Mouse (Mus musculus): ENCODE results near the gene Rpa2. TPM values are rescaled to one million over a fixed set of nuclear protein-coding genes. Genes with fewer than 3 reads are reported as not detected.

Rpa2 gene
- polyA plus RNA-seq, 1 experiment = 18.0 TPM

DNA sequence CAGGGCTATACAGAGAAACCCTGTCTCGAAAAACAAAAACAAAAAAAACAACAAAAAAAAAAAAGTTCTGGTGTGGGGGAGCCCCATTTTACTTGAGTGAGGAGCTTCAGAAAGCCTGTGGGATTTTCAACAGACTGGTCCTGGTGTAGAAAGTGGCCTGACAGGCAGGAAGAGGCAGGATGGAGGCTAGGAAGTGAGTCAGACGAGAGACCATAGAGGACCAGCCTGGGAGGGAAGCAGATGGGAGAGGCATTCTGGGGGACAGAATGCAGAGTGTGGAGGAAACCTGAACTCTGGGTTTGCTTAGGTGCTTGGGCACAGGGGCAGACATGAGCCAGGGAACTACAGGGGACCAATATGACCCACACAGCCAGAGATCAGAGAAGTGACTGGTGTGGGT lies 48.7 kb downstream of the Rpa2 start:
- no peaks in the 10 kb centered on the region for H3K36me3 ChIP-seq (ENCODE audit: control insufficient read depth, insufficient read depth, low read length)
- no peak overlapping the region for H3K4me3 ChIP-seq (ENCODE audit: control insufficient read depth, low read depth, low read length)
- no peak for TF ChIP-seq CTCF (IDR thresholded peaks at IDR 0.05; ENCODE audit: control insufficient read depth, insufficient read depth, insufficient replicate concordance, low read depth, low read length)
- TF ChIP-seq POLR2A (IDR thresholded peaks at IDR 0.05; ENCODE audit: control insufficient read depth, low read depth, low read length) = no peak
- H3K4me1 ChIP-seq (ENCODE audit: control insufficient read depth, insufficient read depth, low read length) = no peaks in the 10 kb centered on the region
- H3K27me3 ChIP-seq (ENCODE audit: control insufficient read depth, insufficient read depth, low read length) = no peaks in the 10 kb centered on the region
- H3K27ac ChIP-seq (ENCODE audit: control insufficient read depth, insufficient read depth, low read depth, low read length) = no peak overlapping the region

- Histone ChIP-seq H3K27me3 (ENCODE audit: control insufficient read depth, insufficient read depth, low read length) (no peaks in the 10 kb centered on the region), H3K4me1 (ENCODE audit: control insufficient read depth, insufficient read depth, low read length) (peaks cover 2% of the 10 kb centered on the region; the same call in 1 of the 2 replicates), H3K27ac (ENCODE audit: control insufficient read depth, insufficient read depth, low read depth, low read length) (no peak overlapping the region), H3K36me3 (ENCODE audit: control insufficient read depth, insufficient read depth, low read length) (no peaks in the 10 kb centered on the region), H3K4me3 (ENCODE audit: control insufficient read depth, low read depth, low read length) (no peak overlapping the region)
- TF ChIP-seq POLR2A (IDR thresholded peaks at IDR 0.05; ENCODE audit: control insufficient read depth, low read depth, low read length) = no peak
- TF ChIP-seq CTCF (IDR thresholded peaks at IDR 0.05; ENCODE audit: control insufficient read depth, insufficient read depth, insufficient replicate concordance, low read depth, low read length) = no peak
These were observed 50.3 kb downstream of the Rpa2 start for GRCm38 (mm10) chr4:132818442-132818841.

DNA sequence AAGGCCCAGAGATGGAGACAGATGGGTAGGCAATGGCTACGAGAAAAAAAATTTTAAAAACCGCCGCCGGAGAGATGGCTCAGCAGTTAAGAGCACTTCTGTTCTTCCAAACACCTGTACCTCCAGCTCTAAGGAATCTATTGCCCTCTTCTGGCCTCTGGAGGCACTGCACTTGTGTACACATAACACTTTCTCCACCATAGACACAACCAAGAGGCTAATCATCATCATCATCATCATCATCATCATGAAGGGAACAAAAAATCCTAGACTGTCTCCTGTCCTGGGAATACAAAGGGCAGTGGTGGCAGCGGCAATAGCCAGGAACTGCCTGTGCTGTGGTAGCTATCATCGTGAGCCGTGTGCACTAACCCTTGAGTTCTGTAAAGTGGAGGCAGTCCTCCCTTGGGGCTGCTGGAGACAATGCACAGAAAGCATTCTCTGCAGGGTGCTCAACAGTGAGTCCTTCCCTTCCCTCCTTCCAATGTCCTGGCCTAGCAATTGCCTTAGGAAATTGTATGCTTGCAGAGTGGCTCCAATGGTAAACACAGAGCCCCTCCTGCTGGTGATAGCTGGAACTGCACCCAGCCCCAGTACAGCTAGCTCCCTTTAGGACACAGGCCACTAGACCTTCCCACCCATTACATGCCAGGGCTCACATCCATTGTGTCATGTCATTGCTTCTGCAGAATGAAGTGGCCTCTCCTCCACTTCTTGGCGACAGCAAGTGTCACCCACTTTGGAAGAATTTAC lies 55.7 kb downstream of the Rpa2 start:
- Histone ChIP-seq H3K27me3 (ENCODE audit: control insufficient read depth, insufficient read depth, low read length) (no peaks in the 10 kb centered on the region), H3K4me3 (ENCODE audit: control insufficient read depth, low read depth, low read length) (no peak overlapping the region), H3K27ac (ENCODE audit: control insufficient read depth, insufficient read depth, low read depth, low read length) (no peak overlapping the region), H3K36me3 (ENCODE audit: control insufficient read depth, insufficient read depth, low read length) (peaks cover 2% of the 10 kb centered on the region; the same call in 1 of the 2 replicates), H3K4me1 (ENCODE audit: control insufficient read depth, insufficient read depth, low read length) (peaks cover 2% of the 10 kb centered on the region; the same call in 1 of the 2 replicates)
- no peak for TF ChIP-seq POLR2A (IDR thresholded peaks at IDR 0.05; ENCODE audit: control insufficient read depth, low read depth, low read length)
- peak; percentile 95; the same call in 1 of the 2 replicates for TF ChIP-seq CTCF (IDR thresholded peaks at IDR 0.05; ENCODE audit: control insufficient read depth, insufficient read depth, insufficient replicate concordance, low read depth, low read length)

Other genes starting within 250 kb of the Rpa2 start
- gene Atpif1, start 234.7 kb upstream of the Rpa2 start, polyA plus RNA-seq (2012; rRNA removed) = 328 TPM in 2 replicates
- gene Dnajc8, start 232.8 kb upstream of the Rpa2 start, polyA plus RNA-seq (2012; rRNA removed) = 22.8 and 24.8 TPM in 2 replicates
- 0.28 and 0.46 TPM in 2 replicates for gene Ptafr, start 204.3 kb upstream of the Rpa2 start, polyA plus RNA-seq (2012; rRNA removed)
- 56.3 and 65.2 TPM in 2 replicates for gene Eya3, start 129.3 kb upstream of the Rpa2 start, polyA plus RNA-seq (2012; rRNA removed)
- 141 and 155 TPM in 2 replicates for gene Xkr8, start 35.8 kb upstream of the Rpa2 start, polyA plus RNA-seq (2012; rRNA removed)
- gene Smpdl3b, start 11.1 kb upstream of the Rpa2 start, polyA plus RNA-seq (2012; rRNA removed) = 2.8 and 3.7 TPM in 2 replicates
- gene Themis2, start 28.1 kb downstream of the Rpa2 start, polyA plus RNA-seq (2012; rRNA removed) = 0.25 and 0.57 TPM in 2 replicates
- 19.7 and 21.6 TPM in 2 replicates for gene Ppp1r8, start 74.8 kb downstream of the Rpa2 start, polyA plus RNA-seq (2012; rRNA removed)
- gene Stx12, start 116.2 kb downstream of the Rpa2 start, polyA plus RNA-seq (2012; rRNA removed) = 13.7 and 17.7 TPM in 2 replicates
- gene Fam76a, start 154.2 kb downstream of the Rpa2 start, polyA plus RNA-seq (2012; rRNA removed) = 102 and 111 TPM in 2 replicates
- gene Fgr, start 205.8 kb downstream of the Rpa2 start, polyA plus RNA-seq (2012; rRNA removed) = 0.85 and 1.0 TPM in 2 replicates
- 59.1 and 65.0 TPM in 2 replicates for gene Ahdc1, start 242.9 kb downstream of the Rpa2 start, polyA plus RNA-seq (2012; rRNA removed)